Mouse (Mus musculus) mouse embryonic stem cell (cell line): ENCODE data around the gene Noc2l.

ENCODE experiments used
- in situ Hi-C, 2 experiments: fragments of 300-500 bp; cut with MboI; formaldehyde crosslinking; loops; 1 replicate in 1 of 2; 3 replicates in 1 of 2; pipeline ENCODE4 v1.14.3; 2019 to 2020; ENCODE audit warnings: low sequenced_read_pairs in 2 of 2, low pct_unique_long_range_greater_than_20kb in 1 of 2, mixed read lengths in 1 of 2; ENCODE audit not compliant: unreplicated experiment in 1 of 2

The Noc2l gene

GRCm38 (mm10) chr4:156213134-156213533 is 22.7 kb upstream of the Noc2l start:
- in situ Hi-C loops: no loop called here

- in situ Hi-C loops: no loop called here
These were observed 20.2 kb upstream of the Noc2l start, which contains the start of gene Perm1 for GRCm38 (mm10) chr4:156215649-156216048. Perm1 (plus strand) TSS chr4:156215868.

GRCm38 (mm10) chr4:156216196-156216595 is 19.6 kb upstream of the Noc2l start:
- in situ Hi-C loops: no loop called here

DNA sequence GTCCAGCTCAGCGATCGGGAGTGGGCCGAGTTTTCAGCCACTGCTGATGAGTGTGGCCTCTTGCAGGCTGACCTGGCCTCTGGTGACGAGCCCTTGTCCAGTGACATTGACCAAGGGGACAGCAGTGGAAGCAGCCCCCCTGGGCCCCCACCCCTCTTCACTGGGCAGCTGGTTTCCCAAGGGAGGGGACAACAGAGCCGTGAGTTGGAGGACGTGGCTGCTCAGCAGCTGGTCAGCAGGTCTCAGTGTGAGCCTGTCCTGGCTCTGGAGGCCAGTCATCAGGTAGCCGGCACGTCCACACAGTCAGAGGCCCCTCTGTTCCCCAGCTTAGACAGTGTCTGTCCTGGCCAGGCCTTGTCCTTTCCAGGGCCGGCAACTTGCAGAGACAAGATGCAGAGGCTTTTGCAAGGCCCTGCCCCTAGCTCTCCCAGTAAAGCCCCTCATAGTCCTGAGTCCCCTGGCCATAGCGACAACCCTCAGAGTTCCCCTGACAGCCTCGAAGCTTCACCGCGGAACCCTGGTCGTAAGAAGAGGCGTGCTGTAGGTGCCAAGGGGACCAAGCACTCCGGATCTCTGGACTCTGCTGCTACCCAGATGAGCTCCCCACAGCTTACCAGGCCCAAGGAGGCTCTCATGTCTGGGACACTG is 18.7 kb upstream of the Noc2l start:
- in situ Hi-C loops: no loop called here

GRCm38 (mm10) chr4:156217838-156218237 is 18.0 kb upstream of the Noc2l start:
- in situ Hi-C loops: no loop called here

- in situ Hi-C loops: loop anchor here in 1 of 2 experiments (5.0 kb wide), 1 partner anchor 93 kb away; no protein-coding TSS in a partner anchor
These were observed 15.9 kb upstream of the Noc2l start for GRCm38 (mm10) chr4:156219936-156220335.

DNA sequence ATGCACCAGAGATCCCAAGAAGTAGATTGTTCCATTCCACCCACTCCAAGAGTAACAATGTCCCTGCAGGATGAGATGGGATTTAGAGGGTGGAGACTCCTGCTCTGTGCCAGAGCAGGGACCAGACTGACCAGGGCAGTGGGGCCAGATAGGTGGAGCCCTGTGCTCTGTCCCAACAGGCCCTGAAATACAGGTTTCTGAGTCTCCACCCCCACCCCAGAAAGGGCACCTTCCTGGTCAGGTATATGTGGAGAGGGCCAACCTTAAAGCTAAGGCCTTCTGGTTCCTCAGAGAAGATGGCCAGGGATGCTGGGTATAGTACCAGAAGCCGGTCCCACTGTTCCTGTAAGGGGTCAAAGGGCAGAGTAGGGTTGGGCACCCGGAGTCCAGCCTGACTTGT is 11.5 kb upstream of the Noc2l start:
- in situ Hi-C loops: loop anchor here in 1 of 2 experiments (5.0 kb wide), 1 partner anchor 97 kb away; no protein-coding TSS in a partner anchor

GRCm38 (mm10) chr4:156227752-156228392 is 7.9 kb upstream of the Noc2l start:
- in situ Hi-C loops: no loop called here

DNA sequence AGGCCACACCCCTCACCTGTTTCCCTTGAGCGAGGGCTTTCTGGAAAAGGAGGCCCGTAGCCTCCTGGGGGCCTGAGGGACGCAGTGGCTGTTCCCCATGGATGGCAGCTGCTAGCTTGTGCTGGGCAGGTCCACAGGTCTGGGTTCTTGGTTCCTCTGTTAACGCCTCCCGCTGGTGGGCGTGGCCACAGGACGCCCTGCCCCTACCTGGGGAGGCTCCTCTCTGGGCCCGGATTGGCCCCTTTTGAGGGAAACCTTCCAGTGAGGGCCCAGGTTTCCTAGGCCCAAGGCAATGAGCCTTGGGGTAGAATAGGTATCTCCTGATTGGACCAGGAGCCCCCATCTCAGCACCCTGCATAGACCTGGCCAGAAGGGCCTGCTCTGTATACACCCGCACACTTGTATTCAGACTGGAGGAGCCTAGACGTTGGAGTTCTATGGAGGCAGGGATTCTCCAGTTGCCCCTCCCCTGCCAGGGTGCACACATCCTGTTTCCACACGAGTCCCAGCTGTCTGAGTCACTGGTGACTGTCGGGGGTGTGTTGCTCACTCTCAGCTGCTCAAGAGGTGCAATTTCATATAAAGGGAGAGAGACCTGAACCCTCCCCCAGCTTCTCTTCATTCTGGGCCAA is 7.3 kb upstream of the Noc2l start:
- in situ Hi-C loops: no loop called here

DNA sequence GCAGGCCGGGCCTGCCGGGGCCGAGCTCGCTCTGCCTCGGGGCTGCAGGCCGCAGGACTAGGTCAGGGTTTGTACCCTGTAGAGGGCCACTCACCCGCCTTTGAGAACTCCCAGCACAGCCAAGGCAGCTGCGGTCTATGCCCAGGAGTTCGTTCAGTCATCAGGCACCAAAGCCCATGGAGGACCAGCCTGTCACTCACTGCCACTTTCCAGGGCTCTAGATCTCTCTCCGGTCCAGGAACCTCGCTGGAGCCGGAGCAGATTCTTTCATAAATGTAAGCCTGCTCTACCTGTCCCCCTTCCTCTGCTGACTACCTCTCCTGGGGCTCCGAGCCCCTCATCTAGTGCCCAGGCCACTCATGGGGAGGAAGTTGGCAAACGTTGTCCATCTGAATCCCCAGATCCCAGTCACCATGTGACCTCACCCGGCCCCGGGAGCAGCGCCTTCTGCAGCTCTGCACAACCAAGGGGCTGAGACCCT is 1.7 kb upstream of the Noc2l start:
- in situ Hi-C loops: no loop called here

GRCm38 (mm10) chr4:156234701-156235213 is 1.1 kb upstream of the Noc2l start, which contains the start of gene Plekhn1:
Plekhn1 (minus strand) TSS chr4:156234857.
- in situ Hi-C loops: no loop called here

GRCm38 (mm10) chr4:156235360-156235770 is 445 bp upstream of the Noc2l start:
- in situ Hi-C loops: no loop called here

GRCm38 (mm10) chr4:156236651-156237447 is 1.0 kb downstream of the Noc2l start:
- in situ Hi-C loops: no loop called here

- in situ Hi-C loops: no loop called here
These were observed 13.8 kb downstream of the Noc2l start for GRCm38 (mm10) chr4:156249567-156249966.

DNA sequence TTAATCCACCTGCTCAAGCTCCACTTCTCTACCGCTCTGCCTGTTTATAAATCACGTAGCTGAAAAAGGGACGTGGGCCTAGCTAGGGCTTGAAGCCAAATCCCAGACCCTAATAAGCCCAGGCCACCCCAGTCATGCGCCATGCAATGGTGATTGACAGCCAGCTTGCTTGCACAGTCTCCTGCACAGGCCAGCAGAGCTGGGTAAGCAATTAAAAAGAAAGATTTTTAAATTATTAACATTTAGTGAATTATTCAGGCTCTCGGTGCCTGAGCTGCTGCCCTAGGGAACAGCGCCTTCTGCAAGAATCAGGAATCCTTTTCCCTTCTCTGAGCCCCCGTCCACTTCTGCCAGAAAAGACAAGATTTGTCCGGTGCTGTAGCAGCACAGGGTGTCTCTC is 15.3 kb downstream of the Noc2l start:
- in situ Hi-C loops: no loop called here

GRCm38 (mm10) chr4:156252140-156252539 is 16.3 kb downstream of the Noc2l start:
- in situ Hi-C loops: no loop called here

DNA sequence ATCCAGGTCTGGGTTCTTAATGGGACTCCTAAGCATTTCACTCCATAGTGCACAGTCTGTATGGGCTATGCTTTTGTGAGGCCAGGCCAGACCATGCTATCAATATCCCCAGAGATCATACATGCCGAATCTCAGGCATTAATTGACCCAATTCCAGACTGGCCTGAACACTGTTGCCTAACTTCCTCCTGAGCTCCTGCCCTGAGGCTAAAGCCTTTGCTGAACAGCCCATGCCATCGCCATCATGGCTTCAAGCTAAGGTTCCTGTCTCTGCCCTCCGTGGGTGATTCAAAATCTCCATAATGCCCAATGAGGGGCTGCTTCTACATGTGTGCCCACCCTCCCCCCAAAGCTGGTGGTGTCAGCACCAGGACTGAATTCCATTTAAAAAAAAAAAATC is 16.8 kb downstream of the Noc2l start:
- in situ Hi-C loops: no loop called here

GRCm38 (mm10) chr4:156253043-156253442 is 17.2 kb downstream of the Noc2l start:
- in situ Hi-C loops: no loop called here
